Mouse (Mus musculus) lung, adult 2 months (tissue): ENCODE results near the gene Nipsnap1.

ENCODE experiments used
- CTCF ChIP-seq: fragments of 200-500 bp; IDR thresholded peaks from 2 replicates; pipeline ENCODE4 v1.5.1; 2011; ENCODE audit warnings: mild to moderate bottlenecking, low read length, control low read depth; ENCODE audit not compliant: insufficient read depth
- POLR2A ChIP-seq: fragments of 200-500 bp; IDR thresholded peaks from 2 replicates; pipeline ENCODE4 v1.6.1; 2011; ENCODE audit warnings: low read depth, mild to moderate bottlenecking, control low read depth, low read length, borderline replicate concordance; ENCODE audit errors: extremely low read depth

DNA sequence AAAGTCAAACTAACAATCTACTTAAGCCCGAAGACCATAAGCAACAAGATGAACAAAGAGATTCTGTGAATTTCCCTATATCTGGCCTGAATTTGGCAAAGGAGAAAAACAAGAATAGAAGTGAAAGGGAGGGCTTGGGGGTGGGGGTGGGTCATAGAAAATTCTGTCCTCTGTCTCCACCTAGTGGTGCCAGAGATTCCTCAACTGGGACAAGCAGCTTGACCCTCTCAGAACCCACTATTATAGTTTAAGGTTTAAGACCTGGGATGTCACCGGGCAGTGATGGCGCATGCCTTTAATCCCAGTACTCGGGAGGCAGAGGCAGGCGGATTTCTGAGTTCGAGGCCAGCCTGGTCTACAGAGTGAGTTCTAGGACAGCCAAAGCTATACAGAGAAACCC, 37.0 kb upstream of the Nipsnap1 start:
- peak; percentile 51 for TF ChIP-seq CTCF
- no peak for TF ChIP-seq POLR2A
